Mouse (Mus musculus): ENCODE data around the gene Glra4.
A peak's percentile ranks its signal among the peaks of the same experiment; 100 is the strongest.

Glra4 gene

GRCm38 (mm10) chrX:136780041-136780440, at the start of gene Glra4:
Gene Glra4, minus strand, starts transcription at chrX:136780141.
- DNase-seq, result no peak

- no peak for DNase-seq
Observed at GRCm38 (mm10) chrX:136828610-136829009, 48.7 kb upstream of the Glra4 start.

GRCm38 (mm10) chrX:136825016-136825415, 45.1 kb upstream of the Glra4 start:
- no peak for DNase-seq

GRCm38 (mm10) chrX:136822371-136822770, 42.4 kb upstream of the Glra4 start, which contains the start of gene Plp1:
Gene Plp1, plus strand, starts transcription at chrX:136822671.
- no peak for DNase-seq

- peak; percentile 80 for DNase-seq
Observed at GRCm38 (mm10) chrX:136820250-136820649, 40.3 kb upstream of the Glra4 start.

- DNase-seq, result peak; percentile 51
Observed at GRCm38 (mm10) chrX:136819752-136820151, 39.8 kb upstream of the Glra4 start.

- DNase-seq, result no peak
Observed at GRCm38 (mm10) chrX:136797223-136797622, 17.3 kb upstream of the Glra4 start.

GRCm38 (mm10) chrX:136789446-136789845, 9.5 kb upstream of the Glra4 start:
- DNase-seq, result peak; percentile 1

- no peak for DNase-seq
Observed at GRCm38 (mm10) chrX:136779262-136779661, 679 bp downstream of the Glra4 start.

GRCm38 (mm10) chrX:136778046-136778445, 1.9 kb downstream of the Glra4 start:
- no peak for DNase-seq

- DNase-seq, result peak; percentile 39
Observed at GRCm38 (mm10) chrX:136773035-136773434, 6.9 kb downstream of the Glra4 start.

- DNase-seq, result peak; percentile 11
Observed at GRCm38 (mm10) chrX:136761103-136762074, 18.6 kb downstream of the Glra4 start.

GRCm38 (mm10) chrX:136755464-136755863, 24.5 kb downstream of the Glra4 start:
- no peak for DNase-seq

- no peak for DNase-seq
Observed at GRCm38 (mm10) chrX:136749329-136749728, 30.6 kb downstream of the Glra4 start.

- DNase-seq, result peak; percentile 13
Observed at GRCm38 (mm10) chrX:136744663-136745062, 35.3 kb downstream of the Glra4 start.

- no peak for DNase-seq
Observed at GRCm38 (mm10) chrX:136743459-136743858, 36.5 kb downstream of the Glra4 start, which contains the start of gene Morf4l2. Gene Morf4l2, minus strand, starts transcription at chrX:136743690.

GRCm38 (mm10) chrX:136742661-136743103, 37.3 kb downstream of the Glra4 start:
- peak; percentile 80 for DNase-seq

- no peak for DNase-seq
Observed at GRCm38 (mm10) chrX:136742241-136742640, 37.7 kb downstream of the Glra4 start.

GRCm38 (mm10) chrX:136741651-136742201, 38.2 kb downstream of the Glra4 start:
- peak; percentile 88 for DNase-seq

- peak; percentile 95 for DNase-seq
Observed at GRCm38 (mm10) chrX:136740791-136741650, 38.9 kb downstream of the Glra4 start.

GRCm38 (mm10) chrX:136740087-136740790, 39.7 kb downstream of the Glra4 start:
- no peak for DNase-seq

GRCm38 (mm10) chrX:136732016-136732415, 47.9 kb downstream of the Glra4 start:
- DNase-seq, result no peak

All from lung, postnatal 10 days (tissue).